Mouse (Mus musculus) kidney, postnatal 0 days (tissue): ENCODE measurements around the gene Lrp5. TPM values are rescaled to one million over a fixed set of nuclear protein-coding genes. Genes with fewer than 3 reads are reported as not detected.

Source experiments
- ATAC-seq: fragments of 200-750 bp; cut with Nextera tagmentation; replicated peaks from 2 replicates; pipeline ENCODE4 v1.8.0; 2017; ENCODE audit warnings: low read depth, moderate number of reproducible peaks, moderate TSS enrichment, moderate library complexity; ENCODE audit not compliant: low FRiP score
- DNase-seq: peaks from one replicate; pipeline ENCODE4 v3.0.0-alpha.2; 2016; ENCODE audit warnings: low spot score
- H3K27ac ChIP-seq: fragments of 300-500 bp; sonication (generic); 2 replicates; pipeline ENCODE4 v1.5.1; 2014; ENCODE audit warnings: mild to moderate bottlenecking
- H3K27me3 ChIP-seq: fragments of 300-500 bp; sonication (generic); 2 replicates; pipeline ENCODE4 v1.6.1; 2014; ENCODE audit warnings: low read length, mixed read lengths; ENCODE audit not compliant: insufficient read depth
- H3K36me3 ChIP-seq: fragments of 300-500 bp; sonication (generic); 2 replicates; pipeline ENCODE4 v1.6.1; 2014; ENCODE audit warnings: low read length, mixed read lengths; ENCODE audit not compliant: insufficient read depth
- H3K4me1 ChIP-seq: fragments of 300-500 bp; sonication (generic); replicated peaks from 2 replicates; pipeline ENCODE4 v1.6.1; 2014; ENCODE audit warnings: antibody characterized with exemption, low read length, mixed read lengths; ENCODE audit not compliant: insufficient read depth
- H3K4me2 ChIP-seq: fragments of 300-500 bp; sonication (generic); 2 replicates; pipeline ENCODE4 v1.6.1; 2014; ENCODE audit warnings: mild to moderate bottlenecking, low read length, moderate library complexity, mixed read lengths
- H3K4me3 ChIP-seq: fragments of 300-500 bp; sonication (generic); replicated peaks from 2 replicates; pipeline ENCODE4 v1.5.1; 2014; ENCODE audit warnings: low read depth, low read length
- H3K9ac ChIP-seq: fragments of 300-500 bp; sonication (generic); 2 replicates; pipeline ENCODE4 v1.6.1; 2014; ENCODE audit warnings: low read depth, low read length
- H3K9me3 ChIP-seq: fragments of 300-500 bp; sonication (generic); replicated peaks from 2 replicates; pipeline ENCODE4 v1.6.1; 2016; ENCODE audit warnings: low read length, inconsistent platforms, mixed read lengths
- CTCF ChIP-seq: IDR thresholded peaks from 2 replicates; pipeline ENCODE4 v1.5.1; 2016; ENCODE audit warnings: antibody characterized with exemption, low read depth, mild to moderate bottlenecking, moderate library complexity
- WGBS: fragments of 180-500 bp; shearing (Covaris S2); extraction: QIAGEN DNeasy Blood & Tissue Kit; methylation state at CpG from one replicate; pipeline ENCODE4 v1.1.7; 2014; 5-methylcytosine and 5-hydroxymethylcytosine counted together
- polyA plus RNA-seq: library from polyadenylated mRNA; unstranded; fragments of >200 nt; fragmentation: Nextera tagmentation; extraction: Ambion mirVana; gene quantifications from 2 replicates; pipeline ENCODE4 v1.2.1, GENCODE M21; 2015

Lrp5 gene
- polyA plus RNA-seq, 1 experiment from 2014 or later: 3.5 TPM

DNA sequence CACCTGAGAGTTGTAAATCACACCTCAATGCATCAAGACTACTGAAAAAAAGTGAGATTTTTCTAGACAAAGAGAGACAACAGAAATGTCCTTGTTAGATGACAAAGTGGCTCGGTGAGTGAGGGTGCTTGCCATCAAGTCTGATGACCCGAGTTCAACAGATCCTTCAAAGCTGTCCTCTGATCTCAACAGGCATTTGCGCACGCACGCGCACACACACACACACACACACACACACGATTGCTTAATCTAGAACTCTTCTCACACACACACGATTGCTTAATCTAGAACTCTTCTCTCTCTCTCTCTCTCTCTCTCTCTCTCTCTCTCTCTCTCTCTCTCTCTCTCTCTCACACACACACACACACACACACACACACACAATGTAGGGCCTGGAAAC is 9.6 kb upstream of the Lrp5 start:
- ATAC-seq (no peak), DNase-seq (no peak)
- H3K27ac ChIP-seq: no peak overlapping the region
- H3K4me3 ChIP-seq: no peak overlapping the region
- no peaks in the 10 kb centered on the region for H3K27me3 ChIP-seq
- no peaks in the 10 kb centered on the region for H3K36me3 ChIP-seq
- no peaks in the 10 kb centered on the region for H3K9me3 ChIP-seq
- 87% methylated on average over 8 of the region's 8 CpGs for WGBS
- H3K4me2 ChIP-seq: no peak overlapping the region
- no peak overlapping the region for H3K9ac ChIP-seq
- no peaks in the 10 kb centered on the region for H3K4me1 ChIP-seq
- TF ChIP-seq CTCF: no peak

DNA sequence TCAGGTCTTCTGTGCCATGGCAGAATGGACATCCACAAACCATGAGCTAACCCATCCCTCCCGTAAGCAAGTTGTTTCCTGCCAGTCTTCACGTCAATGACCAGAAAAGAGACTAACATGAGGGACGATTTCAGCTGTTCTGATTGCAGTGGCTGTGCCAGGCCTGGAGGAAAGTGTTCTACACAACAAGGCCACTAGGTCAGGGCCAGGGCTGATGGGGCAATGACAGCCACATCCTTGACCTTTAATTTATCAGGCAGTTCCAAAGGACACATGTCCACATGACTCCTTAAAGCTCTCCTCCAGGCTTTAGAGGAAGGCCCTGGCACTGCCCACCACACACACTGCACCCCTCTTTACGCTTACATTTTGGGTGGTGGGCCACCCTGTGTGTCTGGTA is 9.1 kb upstream of the Lrp5 start:
- Histone ChIP-seq H3K4me1 (no peaks in the 10 kb centered on the region), H3K36me3 (no peaks in the 10 kb centered on the region), H3K9ac (no peak overlapping the region), H3K27me3 (no peaks in the 10 kb centered on the region), H3K27ac (no peak overlapping the region), H3K4me3 (no peak overlapping the region), H3K9me3 (no peaks in the 10 kb centered on the region), H3K4me2 (no peak overlapping the region)
- WGBS: 79% methylated on average over 4 of the region's 4 CpGs
- no peak for TF ChIP-seq CTCF
- ATAC-seq: no peak
- DNase-seq: no peak

DNA sequence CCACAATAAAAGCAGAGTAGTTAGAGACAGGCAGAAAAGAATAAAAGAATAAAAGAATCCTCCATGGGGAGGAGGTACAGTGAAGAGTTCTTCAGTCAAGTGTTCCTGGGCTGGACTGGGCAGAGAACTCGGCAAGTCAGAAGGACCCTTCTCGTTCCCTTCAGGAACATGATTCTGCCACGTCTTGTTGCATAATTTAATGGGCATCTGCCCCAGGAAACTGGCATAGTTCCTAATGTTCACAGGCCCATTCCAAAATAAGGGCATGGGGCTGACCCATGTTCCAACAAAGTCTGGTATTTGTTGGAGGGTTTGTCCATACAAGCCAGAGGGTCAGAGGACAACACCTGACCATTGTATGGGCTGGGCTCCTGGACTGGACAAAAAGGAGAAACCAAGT is 8.6 kb upstream of the Lrp5 start:
- TF ChIP-seq CTCF: no peak
- Histone ChIP-seq H3K4me1 (no peaks in the 10 kb centered on the region), H3K27ac (no peak overlapping the region), H3K4me2 (no peak overlapping the region), H3K27me3 (no peaks in the 10 kb centered on the region), H3K4me3 (no peak overlapping the region), H3K9me3 (no peaks in the 10 kb centered on the region), H3K36me3 (no peaks in the 10 kb centered on the region), H3K9ac (no peak overlapping the region)
- ATAC-seq (no peak), DNase-seq (no peak)
- WGBS: 73% methylated on average over 3 of the region's 3 CpGs

DNA sequence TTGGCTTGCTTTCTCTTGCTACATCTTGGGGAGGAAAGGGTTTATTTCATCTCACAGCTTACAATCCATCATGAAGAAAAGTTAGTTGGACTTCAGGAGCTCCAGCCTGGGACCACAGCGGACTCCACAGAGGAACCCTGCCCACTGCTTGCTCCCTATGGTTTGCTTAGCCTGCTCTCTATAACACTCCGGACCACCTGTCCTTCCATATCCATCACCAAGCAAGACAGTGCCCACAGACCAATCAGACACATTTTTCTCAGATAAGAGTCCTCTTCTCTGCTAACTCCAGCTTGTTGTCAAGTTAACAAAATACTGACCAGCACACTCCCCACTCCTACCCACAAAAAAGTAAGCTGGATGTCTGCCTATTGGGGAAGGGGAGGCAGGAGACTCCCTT is 8.1 kb upstream of the Lrp5 start:
- Histone ChIP-seq H3K27me3 (no peaks in the 10 kb centered on the region), H3K9me3 (no peaks in the 10 kb centered on the region), H3K36me3 (no peaks in the 10 kb centered on the region), H3K9ac (no peak overlapping the region), H3K4me3 (no peak overlapping the region), H3K4me2 (no peak overlapping the region), H3K27ac (no peak overlapping the region), H3K4me1 (no peaks in the 10 kb centered on the region)
- TF ChIP-seq CTCF: no peak
- no peak for ATAC-seq
- 78% methylated on average over 2 of the region's 2 CpGs for WGBS
- no peak for DNase-seq

DNA sequence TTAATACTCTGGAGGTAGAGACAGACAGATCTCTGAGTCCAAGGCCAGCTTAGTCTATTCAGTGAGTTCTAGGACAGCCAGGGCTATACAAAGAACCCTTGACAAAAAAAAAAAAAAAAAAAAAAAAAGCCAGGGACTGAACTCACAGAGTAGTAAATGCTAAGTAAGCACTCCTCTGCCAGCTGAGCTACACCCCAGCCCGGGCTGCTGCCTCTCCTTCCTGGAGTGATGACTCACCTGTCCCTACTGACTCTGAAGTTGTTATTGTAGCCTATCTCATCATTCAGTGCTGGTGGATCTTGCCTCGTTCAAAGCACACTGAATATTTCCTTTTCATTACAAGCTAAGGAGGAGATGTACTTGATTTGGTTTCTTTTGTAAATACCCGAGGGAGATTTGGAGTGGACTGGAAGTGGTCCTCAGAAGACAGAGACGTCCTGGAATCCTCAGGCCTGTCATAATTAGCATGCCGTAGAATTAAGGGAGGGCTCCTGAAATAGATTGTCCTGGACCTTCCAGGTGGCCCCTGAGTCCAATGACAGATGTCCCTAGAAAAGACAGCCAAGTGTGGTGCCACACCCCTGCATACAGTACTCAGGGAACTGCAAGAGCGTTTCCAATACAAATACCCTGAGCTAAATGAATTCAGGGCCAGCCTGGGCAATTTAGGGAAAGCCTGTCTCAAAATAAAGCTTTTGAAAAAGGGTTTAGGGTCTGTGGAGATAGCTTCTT is 6.2 kb upstream of the Lrp5 start:
- DNase-seq (no peak), ATAC-seq (no peak)
- H3K36me3 ChIP-seq: no peaks in the 10 kb centered on the region
- H3K4me1 ChIP-seq: 0 out of 2 replicates have a peak, but pooled peaks cover 3% of the 10 kb centered on the region
- no peak overlapping the region for H3K4me2 ChIP-seq
- no peak overlapping the region for H3K27ac ChIP-seq
- H3K9ac ChIP-seq: no peak overlapping the region
- no peaks in the 10 kb centered on the region for H3K27me3 ChIP-seq
- no peak for TF ChIP-seq CTCF
- no peaks in the 10 kb centered on the region for H3K9me3 ChIP-seq
- no peak overlapping the region for H3K4me3 ChIP-seq
- WGBS: 49% methylated on average over 6 of the region's 6 CpGs

DNA sequence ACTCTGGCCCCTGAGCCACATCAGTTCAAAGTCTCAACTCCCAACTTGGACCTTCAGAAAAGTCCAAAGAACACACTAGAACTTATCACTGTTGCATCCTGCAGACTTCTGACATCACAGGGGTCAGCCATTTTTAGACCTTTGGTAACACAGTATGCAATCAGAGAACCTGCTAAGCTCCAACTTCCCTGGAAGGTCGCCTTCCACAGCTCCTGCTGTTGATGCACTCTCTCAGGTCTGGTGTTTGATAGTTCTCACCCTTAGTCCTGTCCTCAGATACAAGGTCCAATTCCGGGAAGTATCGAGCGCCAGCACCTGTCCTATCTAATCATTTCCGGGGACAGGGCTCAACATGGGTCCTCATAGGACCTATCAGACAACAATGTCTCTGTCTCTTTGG is 5.0 kb upstream of the Lrp5 start:
- Histone ChIP-seq H3K4me1 (0 out of 2 replicates have a peak, but pooled peaks cover 10% of the 10 kb centered on the region), H3K27me3 (no peaks in the 10 kb centered on the region), H3K4me2 (no peak overlapping the region), H3K36me3 (no peaks in the 10 kb centered on the region), H3K9ac (no peak overlapping the region), H3K4me3 (no peak overlapping the region), H3K27ac (no peak overlapping the region), H3K9me3 (no peaks in the 10 kb centered on the region)
- TF ChIP-seq CTCF: no peak
- WGBS: 94% methylated on average over 5 of the region's 5 CpGs
- ATAC-seq (no peak), DNase-seq (no peak)

DNA sequence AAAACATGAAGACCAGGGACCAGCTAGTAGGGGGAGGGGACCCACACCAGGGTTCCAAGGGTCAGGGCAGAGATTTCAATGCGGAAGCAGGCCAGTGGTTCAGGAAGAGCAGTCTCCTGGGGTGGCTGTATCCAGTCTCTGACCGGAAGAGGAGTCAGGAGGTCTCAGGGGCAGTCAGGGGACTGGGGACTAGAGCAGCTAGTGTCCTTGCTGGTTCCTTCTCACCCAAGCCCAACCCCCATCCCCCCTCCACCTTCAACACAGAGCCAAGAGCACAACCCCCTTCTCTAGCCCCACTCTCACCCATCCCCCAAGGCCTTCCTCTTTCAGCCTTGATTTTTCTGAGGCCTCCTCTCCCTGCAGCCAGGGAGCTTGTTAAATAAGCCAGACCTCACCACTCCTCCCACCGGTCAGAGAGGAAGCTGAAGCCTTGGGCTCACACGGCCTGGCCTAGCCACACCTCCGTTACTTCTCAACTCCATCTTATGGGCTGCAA is 1.4 kb upstream of the Lrp5 start:
- Histone ChIP-seq H3K4me3 (no peak overlapping the region), H3K4me2 (no peak overlapping the region), H3K9ac (no peak overlapping the region), H3K4me1 (peaks cover 33% of the 10 kb centered on the region), H3K27ac (peak overlapping the region; percentile 92), H3K36me3 (no peaks in the 10 kb centered on the region), H3K27me3 (no peaks in the 10 kb centered on the region), H3K9me3 (no peaks in the 10 kb centered on the region)
- 35% methylated on average over 5 of the region's 5 CpGs for WGBS
- TF ChIP-seq CTCF: 0 out of 2 replicates have a peak, but pooled peaks have one; percentile 22
- DNase-seq (peak; percentile 46), ATAC-seq (no peak; the same call in 1 of the 2 replicates)
